Mouse (Mus musculus) ES-Bruce4 (cell line): ENCODE data around the gene Rbms3. TPM values are rescaled to one million over a fixed set of nuclear protein-coding genes. Genes with fewer than 3 reads are reported as not detected.

Experiments
- H3K27ac ChIP-seq: 2 replicates; pipeline ENCODE4 v1.5.1; 2012; ENCODE audit warnings: low read length, inconsistent platforms; ENCODE audit not compliant: insufficient read depth
- H3K27me3 ChIP-seq: 2 replicates; pipeline ENCODE4 v1.6.1; 2012; ENCODE audit warnings: mild to moderate bottlenecking, low read length, inconsistent platforms; ENCODE audit not compliant: control insufficient read depth, poor library complexity, insufficient read depth, severe bottlenecking
- H3K36me3 ChIP-seq: 2 replicates; pipeline ENCODE4 v1.6.1; 2012; ENCODE audit warnings: inconsistent platforms, mild to moderate bottlenecking, low read length, moderate library complexity; ENCODE audit not compliant: control insufficient read depth, poor library complexity, insufficient read depth, severe bottlenecking
- H3K4me1 ChIP-seq: one replicate; pipeline ENCODE4 v1.8.1; 2011; ENCODE audit warnings: low read length; ENCODE audit not compliant: control insufficient read depth, insufficient read depth
- H3K4me3 ChIP-seq: 2 replicates; pipeline ENCODE4 v1.5.1; 2011; ENCODE audit warnings: low read depth, mild to moderate bottlenecking, low read length
- H3K9ac ChIP-seq: 2 replicates; pipeline ENCODE4 v1.6.1; 2012; ENCODE audit warnings: low read depth, mild to moderate bottlenecking, inconsistent platforms; ENCODE audit not compliant: poor library complexity, severe bottlenecking
- H3K9me3 ChIP-seq: replicated peaks from 2 replicates; pipeline ENCODE4 v1.6.1; 2012; ENCODE audit warnings: mild to moderate bottlenecking, low read length, inconsistent platforms; ENCODE audit not compliant: control insufficient read depth, poor library complexity, insufficient read depth, severe bottlenecking
- CTCF ChIP-seq: IDR thresholded peaks from one replicate; pipeline ENCODE4 v1.8.1; 2011; ENCODE audit warnings: low read depth, low read length
- EP300 ChIP-seq: IDR thresholded peaks from 2 replicates; pipeline ENCODE4 v1.6.1; 2011; ENCODE audit warnings: low read depth, low read length; ENCODE audit not compliant: insufficient read depth
- POLR2A ChIP-seq: IDR thresholded peaks from one replicate; pipeline ENCODE4 v1.8.1; 2011; ENCODE audit warnings: low read length; ENCODE audit not compliant: insufficient read depth
- polyA plus RNA-seq: library from polyadenylated mRNA; stranded (reverse); fragments of >200 nt; gene quantifications from 2 replicates; pipeline ENCODE4 v1.2.4, GENCODE M21; 2011; ENCODE audit warnings: low read depth; ENCODE audit not compliant: missing spikeins, insufficient read depth, insufficient read length

Gene Rbms3
- polyA plus RNA-seq, 1 experiment = 1.8 TPM

GRCm38 (mm10) chr9:116809260-116809659, 820.5 kb downstream of the Rbms3 start:
- Histone ChIP-seq H3K27ac (no peak overlapping the region), H3K27me3 (no peaks in the 10 kb centered on the region), H3K9ac (no peak overlapping the region), H3K4me3 (no peak overlapping the region), H3K36me3 (no peaks in the 10 kb centered on the region), H3K9me3 (no peaks in the 10 kb centered on the region), H3K4me1 (no peaks in the 10 kb centered on the region)
- TF ChIP-seq CTCF (no peak), EP300 (no peak), POLR2A (no peak)

GRCm38 (mm10) chr9:116808401-116808800, 821.3 kb downstream of the Rbms3 start:
- no peak overlapping the region for H3K27ac ChIP-seq
- no peak overlapping the region for H3K4me3 ChIP-seq
- no peaks in the 10 kb centered on the region for H3K36me3 ChIP-seq
- no peaks in the 10 kb centered on the region for H3K9me3 ChIP-seq
- TF ChIP-seq CTCF = no peak
- no peak for TF ChIP-seq EP300
- TF ChIP-seq POLR2A = no peak
- H3K4me1 ChIP-seq = no peaks in the 10 kb centered on the region
- H3K27me3 ChIP-seq = no peaks in the 10 kb centered on the region
- H3K9ac ChIP-seq = no peak overlapping the region

DNA sequence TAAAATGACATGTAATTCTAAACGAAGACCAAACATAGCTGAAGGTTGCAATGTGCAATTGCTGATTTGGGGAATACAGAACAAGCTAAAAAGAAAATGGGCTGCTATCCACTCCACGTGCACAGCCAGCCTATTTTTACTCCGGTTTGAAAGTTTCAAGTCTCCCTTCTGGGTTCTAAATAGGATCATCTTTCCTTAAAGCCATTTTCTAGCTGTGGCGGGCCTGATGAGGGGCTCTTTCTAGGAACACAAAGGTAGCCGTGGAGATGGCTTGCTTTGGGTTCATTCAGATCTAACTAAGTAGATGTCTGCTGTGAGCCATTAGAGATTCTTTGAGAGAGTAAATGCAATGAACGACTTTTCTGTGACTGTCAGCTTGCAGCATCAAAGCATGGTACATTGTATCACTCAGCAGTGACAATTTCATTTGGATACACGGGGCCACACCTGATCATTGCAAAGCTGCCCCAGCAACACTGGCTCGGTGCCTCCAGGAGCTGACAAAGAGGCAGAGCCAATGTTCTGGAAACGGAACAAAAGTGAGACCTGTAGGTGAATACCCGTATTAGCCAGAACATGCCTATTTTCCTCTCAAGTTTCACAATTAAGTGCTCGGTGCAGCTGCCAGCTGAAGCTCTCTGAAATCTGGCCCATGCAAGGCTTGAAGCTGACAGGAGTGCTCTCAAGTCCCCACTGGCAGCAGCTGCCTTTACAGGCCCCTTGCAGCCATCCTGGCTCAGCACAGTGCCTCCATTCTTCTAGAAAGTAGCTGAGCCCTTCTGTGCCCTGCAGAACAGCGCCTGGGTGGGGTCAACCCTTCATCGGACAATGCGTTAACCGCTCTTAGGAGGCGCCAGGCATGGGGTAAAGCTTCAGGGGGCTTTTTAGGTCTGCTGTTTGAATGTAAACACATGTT, 822.3 kb downstream of the Rbms3 start:
- no peaks in the 10 kb centered on the region for H3K4me1 ChIP-seq
- H3K36me3 ChIP-seq = no peaks in the 10 kb centered on the region

GRCm38 (mm10) chr9:116803292-116803731, 826.4 kb downstream of the Rbms3 start:
- H3K27me3 ChIP-seq = no peaks in the 10 kb centered on the region
- no peak overlapping the region for H3K4me3 ChIP-seq
- H3K27ac ChIP-seq = no peak overlapping the region
- TF ChIP-seq EP300 = no peak
- TF ChIP-seq CTCF = no peak
- no peak for TF ChIP-seq POLR2A
- no peaks in the 10 kb centered on the region for H3K36me3 ChIP-seq
- no peak overlapping the region for H3K9ac ChIP-seq
- no peaks in the 10 kb centered on the region for H3K4me1 ChIP-seq
- H3K9me3 ChIP-seq = no peaks in the 10 kb centered on the region

More for the DNA sequence above, 822.3 kb downstream of the Rbms3 start:
- no peak overlapping the region for H3K9ac ChIP-seq
- no peak overlapping the region for H3K27ac ChIP-seq
- no peaks in the 10 kb centered on the region for H3K27me3 ChIP-seq
- no peaks in the 10 kb centered on the region for H3K9me3 ChIP-seq
- H3K4me3 ChIP-seq = no peak overlapping the region
- TF ChIP-seq EP300 = no peak
- TF ChIP-seq CTCF = no peak
- TF ChIP-seq POLR2A = no peak

DNA sequence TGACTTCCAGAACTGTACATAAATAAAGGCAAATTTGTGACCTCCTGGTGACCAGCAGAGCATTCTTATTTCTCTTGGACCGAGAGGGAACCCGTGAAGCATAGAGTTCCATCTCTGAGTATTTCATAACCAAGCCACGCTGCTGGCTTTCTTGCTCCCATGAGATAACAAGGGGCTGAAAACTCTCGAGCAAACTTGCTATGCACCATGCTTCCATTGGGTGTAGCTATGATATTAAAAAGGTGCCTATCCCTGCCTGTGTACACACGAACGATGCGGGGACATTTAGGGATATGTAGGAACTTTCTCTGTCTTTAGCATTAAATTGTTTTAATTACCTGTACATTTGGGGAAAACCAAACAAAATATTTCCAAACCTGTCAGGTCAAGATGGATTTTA, 827.1 kb downstream of the Rbms3 start:
- Histone ChIP-seq H3K9me3 (no peaks in the 10 kb centered on the region), H3K4me1 (no peaks in the 10 kb centered on the region), H3K27me3 (no peaks in the 10 kb centered on the region), H3K36me3 (no peaks in the 10 kb centered on the region), H3K27ac (no peak overlapping the region), H3K9ac (no peak overlapping the region), H3K4me3 (no peak overlapping the region)
- no peak for TF ChIP-seq POLR2A
- no peak for TF ChIP-seq EP300
- TF ChIP-seq CTCF = no peak
